Mouse (Mus musculus): ENCODE results near the gene Brd3os.

Brd3os gene

DNA sequence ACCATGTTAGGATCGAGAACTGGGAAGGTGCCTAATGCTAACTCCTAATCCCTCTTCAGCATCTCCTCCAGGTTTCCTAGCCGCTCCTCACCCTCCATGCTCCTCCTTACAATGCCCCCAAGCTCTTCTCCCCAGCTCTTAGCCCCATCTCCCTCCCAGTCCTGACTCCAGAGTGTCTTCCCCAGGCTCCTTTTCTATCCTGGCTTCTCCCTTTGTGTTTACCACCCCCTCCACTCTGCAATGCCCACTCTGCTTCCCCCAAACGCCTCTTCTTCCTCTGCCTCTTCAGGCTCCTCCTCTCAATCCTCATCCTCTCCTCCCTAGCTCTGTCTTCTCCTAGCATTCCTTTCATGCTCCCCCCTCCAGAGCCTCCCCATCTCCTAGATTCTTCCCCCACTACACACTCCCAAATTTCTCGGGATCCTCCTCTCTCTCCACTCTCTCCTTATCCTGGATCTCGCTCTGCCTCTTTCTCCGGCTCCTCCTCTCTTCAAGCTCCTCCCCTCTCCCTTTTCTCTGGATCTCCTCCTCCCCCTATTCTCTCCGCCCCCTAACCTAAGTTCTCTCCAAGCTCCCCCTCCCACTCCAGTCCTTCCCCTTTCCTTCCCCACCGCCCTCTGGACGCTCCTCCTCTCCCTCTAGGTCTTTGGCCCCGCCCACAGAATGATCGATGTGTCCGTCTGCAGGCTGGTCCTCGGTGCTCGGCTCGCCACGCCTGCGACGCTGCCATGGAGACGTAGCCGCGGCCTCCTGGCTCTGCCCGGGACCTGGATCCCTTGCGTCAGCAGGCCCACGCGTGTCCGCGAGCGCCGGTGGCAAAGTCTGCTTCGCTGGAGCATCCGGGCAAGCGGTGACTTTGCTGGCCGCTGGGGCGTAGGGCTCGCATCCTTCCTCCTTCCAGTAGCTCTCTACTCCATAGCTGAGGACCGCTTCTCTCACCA lies at the start of gene Brd3os:
Gene Brd3os, plus strand, starts transcription at position 558 of the 941 bp plus-strand sequence.
- DNase-seq (ENCODE audit: low spot score in 2 of 2), result peak; percentile 74 to 83

DNA sequence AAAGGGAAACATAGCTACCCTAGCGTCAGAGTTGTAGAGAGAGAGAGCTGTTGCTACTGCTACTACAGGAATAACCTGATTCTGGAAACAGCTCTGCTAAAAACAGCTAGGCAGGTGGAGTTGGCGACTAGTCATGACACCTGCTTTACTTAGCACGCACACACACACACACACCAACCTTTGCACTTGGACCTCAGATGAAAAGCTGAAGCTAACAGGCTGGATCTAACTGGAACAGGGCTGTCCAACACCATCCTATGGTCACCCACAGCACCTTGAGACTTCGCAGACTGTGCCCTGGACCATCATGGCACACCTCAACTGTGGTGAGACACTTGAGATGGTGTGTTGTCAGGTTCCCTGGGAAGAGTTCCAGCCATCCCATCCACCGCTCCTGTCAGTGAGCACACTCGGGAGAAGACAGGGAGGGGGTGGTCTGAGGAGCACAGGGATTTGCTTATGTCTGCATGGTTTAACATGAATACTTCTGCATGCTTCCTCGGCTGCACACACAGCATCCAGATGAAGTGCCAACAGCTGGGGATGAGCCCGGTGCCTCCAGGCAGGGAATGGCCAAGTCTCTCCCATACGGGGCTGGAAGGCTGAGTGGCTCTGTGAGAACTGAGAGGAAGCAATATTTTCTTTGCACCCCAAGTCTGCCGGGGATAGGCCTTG lies 47.8 kb upstream of the Brd3os start:
- no peak for DNase-seq (ENCODE audit: low spot score in 2 of 2)

DNA sequence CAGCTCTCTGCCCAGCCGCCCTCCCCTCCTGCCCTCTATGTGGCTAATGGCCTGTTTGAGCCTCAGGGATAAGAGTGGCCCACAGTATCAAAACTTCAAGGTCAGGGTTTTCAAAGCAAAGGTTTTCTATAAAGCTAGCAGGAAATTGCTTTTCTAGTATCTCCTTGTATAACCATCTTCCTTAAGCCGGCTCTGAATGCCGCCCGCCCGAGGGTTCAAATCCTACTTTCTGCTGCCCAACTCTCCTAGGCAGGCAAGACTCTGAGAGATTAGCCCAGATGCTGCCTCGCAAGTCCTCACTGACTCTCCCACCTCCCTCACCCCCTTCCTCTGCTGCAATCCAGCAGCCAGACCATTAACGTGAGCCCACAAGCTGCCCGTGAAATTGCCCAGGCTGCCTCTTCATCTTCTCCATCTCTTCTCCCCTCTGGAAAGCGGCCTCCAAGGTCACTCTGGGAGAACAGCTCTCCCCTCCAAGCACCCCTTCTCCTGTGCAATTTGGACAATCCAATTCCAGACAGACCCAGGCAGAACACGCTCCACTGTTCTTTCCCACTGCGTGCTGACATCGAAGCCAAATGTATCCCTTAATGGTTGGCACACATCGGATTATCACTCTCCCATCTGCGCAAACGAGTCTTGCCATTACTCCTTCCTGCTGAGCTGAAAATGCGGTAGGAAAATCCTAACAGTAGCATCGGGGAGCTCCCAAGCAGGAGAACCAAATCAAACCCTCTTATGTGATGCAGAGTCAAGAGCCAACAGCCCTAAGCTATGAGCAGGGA lies 45.3 kb upstream of the Brd3os start:
- DNase-seq (ENCODE audit: low spot score in 2 of 2), result no peak

DNA sequence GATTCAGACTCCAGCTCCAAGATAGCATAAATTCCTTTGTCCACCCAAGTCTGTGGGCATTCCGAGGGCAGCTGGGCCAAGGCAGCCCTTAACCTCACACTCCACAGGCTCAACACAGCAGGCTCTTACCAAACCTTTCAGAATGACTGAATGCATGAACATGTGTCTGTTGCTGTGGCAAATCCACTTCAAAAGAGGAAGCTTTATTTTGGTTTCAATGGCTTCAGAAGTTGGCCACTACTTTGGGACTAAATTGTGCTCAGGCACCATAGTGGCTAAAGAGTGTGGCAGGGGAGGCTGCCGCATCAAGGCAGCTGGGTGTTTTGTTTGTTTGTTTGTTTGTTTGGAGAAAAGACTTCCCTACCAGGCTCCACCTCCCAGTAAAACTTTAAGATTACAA lies 42.0 kb upstream of the Brd3os start:
- no peak for DNase-seq (ENCODE audit: low spot score in 2 of 2)

DNA sequence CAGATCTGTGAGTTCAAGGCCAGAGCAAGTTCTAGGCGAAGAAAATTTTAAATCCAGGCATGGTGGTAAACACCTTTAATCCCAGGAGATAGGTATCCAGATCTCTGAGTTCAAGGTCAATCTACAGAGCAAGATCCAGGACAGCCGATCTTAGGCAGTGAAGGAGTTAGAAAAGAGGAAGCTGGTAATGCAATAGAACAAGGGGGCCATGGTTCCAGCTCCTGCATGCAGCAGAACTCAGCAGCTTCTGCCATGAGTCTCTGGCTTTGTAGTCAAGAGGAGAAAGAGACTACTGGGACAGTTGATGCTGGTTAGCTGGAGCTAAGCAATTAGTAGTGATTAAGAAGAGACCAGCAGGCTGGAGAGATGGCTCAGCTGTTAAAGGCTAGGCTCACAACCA lies 40.6 kb upstream of the Brd3os start:
- no peak for DNase-seq (ENCODE audit: low spot score in 2 of 2)

DNA sequence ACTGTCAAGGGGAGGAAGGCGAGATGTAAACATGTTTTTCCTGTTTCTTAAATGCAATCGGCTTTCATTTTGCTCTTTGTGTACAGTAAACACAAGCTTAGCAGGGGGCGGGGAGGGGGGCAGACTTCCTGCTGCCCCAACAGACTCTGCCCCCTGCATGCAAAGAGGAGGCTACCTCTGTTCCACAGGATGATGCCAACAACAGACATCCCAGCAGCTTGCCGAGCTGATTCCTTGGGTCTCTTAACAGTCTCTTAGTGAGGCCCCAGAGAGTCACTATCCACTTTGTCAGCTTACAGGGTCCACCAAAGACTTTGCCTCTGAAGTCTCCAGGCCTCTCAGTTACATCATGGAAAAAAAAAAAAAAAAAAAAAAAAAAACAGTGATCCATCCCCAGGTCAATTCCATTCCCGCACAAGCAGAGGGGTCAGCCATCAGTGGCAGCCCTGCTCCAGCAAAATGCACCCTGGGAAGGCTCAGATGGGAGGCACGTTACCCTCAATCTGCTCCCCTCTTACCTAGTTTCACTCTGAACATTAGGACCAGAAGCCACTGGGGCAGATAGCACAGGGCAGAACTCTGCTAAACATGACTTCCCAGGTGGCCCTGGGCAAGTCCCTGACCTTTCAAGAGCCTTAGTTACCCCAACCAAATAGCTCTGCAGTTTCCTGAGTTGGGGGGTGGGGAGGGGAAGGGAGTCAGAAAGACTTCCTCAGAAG lies 37.6 kb upstream of the Brd3os start:
- peak; percentile 75 to 76 for DNase-seq (ENCODE audit: low spot score in 2 of 2)

DNA sequence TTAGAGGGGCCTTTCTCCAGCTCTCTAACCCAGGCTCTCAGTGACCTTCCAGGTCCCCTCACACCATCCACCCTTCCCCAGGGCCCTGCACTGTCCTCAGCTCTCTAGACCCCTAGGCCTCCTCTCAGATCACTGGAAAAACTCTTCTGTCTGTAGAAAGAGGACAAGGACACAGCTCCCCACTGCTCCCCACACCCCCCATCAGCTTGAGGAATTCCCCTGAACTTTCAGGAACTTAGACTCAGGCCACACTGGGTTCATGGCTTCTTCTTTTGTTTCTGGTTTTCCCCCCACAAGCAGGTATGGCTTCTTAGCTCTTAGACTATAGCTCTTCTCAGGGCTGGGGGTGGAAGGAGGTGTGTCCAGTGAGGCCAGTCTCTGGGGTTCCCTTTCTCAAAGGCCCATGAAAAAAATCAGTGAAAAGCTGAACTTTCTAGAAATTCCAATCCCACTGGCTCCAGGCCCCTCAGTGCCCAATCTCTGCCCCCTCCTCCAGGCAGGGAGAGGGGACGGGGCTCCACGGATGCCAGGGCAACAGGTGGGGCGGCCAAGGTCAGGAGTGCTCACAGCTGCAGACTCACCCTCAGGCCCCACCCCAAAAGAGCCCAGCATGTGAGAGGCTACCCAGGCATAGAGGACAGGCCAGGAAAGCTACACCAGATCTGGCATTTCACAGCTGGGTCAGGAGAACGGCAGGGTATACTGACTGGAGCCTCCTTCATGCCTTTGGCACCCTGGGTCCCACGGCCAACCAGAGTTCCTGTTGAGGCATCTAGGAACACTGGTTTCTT lies 36.8 kb upstream of the Brd3os start:
- DNase-seq (ENCODE audit: low spot score in 2 of 2), result peak; percentile 73 to 79

DNA sequence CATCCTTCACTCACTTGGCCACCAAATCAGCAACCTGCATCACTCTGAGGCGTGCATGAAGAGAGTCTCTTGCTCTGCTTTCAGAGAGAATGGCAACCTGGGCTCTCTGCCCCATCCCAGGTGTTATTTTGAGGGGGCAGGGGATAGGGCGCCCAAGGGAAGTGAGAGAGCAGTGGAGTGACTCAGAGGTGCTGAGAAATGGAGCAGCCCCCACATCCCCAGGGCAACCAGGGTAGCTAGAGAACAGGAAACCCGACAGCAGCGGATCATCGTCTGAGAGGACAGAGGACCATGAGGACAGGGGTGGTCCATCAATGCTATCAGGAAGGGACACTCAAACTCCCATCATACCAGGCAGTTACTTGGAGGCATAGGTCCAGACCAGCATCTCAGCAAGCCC lies 35.2 kb upstream of the Brd3os start:
- DNase-seq (ENCODE audit: low spot score in 2 of 2), result peak; percentile 79 to 80

DNA sequence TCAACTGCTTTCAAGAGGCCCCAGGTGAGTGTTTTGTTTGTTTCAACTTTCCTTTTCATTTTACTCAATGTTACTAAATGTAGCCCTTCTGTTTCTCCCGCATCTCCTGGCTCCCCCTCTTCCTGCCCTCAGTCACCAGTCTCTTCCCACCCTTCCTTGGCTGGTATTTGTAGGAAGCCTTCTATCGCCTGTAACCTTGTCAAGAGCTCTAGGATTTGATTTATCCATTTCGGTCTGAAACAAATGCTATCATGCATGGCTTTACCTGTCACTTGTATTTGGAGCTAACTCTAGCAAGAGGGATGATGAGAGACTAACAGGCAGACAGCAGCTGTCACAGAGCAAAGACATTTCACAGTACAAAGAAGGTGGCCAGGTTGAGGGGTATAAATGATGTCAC lies 33.9 kb upstream of the Brd3os start:
- DNase-seq (ENCODE audit: low spot score in 2 of 2), result no peak

DNA sequence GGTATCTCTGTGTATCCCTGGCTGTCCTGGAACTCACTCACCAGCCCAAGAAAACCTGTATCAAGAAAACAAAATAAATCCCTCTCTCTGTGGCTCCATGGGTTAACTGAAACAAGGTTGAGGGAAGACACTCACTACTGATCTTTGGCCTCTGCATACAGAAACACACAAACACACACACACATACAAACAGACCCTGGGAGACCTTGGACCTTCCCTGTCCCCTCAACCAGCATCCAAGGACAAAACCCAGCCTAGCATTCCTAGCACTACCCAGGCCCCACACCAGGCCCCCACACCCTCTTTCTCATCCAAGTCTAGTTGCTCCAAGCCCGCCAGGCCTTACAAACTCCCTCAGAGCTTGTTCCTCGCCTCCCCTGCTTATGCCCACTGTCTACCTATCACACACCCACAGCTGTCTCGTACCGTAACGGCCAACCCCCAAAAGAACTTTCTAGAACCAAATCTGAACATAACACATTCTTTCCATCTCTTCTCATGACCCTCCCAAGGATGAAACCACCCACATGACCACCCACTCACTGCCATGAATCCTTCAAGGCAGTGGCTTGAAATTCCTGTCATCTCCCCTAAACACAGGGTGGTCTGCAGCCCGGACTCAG lies 31.5 kb upstream of the Brd3os start:
- DNase-seq (ENCODE audit: low spot score in 2 of 2), result no peak

DNA sequence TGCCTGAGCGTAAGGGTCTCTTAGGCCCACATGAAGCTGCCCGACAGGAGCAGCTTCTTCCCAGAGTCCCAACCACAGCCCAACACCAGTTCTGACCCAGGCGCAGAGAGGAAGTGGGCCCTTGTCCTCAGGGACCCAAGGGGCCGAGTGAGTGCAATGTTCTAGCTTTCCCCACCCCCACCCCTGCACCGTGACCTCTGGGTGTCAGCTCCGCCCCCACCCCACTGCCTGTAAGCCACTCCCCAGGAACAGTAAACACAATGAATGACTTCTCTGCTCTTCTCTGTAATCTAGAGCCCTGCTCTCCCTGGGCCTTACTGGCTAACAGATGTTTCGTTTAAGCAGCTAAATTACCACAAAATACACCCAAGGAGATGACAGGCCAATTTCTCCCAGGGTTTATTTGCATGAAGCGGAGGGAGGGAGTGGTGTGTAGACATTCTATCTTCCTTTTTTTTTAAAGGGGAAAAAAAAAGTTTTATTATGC lies 30.4 kb upstream of the Brd3os start:
- peak; percentile 74 to 81 for DNase-seq (ENCODE audit: low spot score in 2 of 2)

DNA sequence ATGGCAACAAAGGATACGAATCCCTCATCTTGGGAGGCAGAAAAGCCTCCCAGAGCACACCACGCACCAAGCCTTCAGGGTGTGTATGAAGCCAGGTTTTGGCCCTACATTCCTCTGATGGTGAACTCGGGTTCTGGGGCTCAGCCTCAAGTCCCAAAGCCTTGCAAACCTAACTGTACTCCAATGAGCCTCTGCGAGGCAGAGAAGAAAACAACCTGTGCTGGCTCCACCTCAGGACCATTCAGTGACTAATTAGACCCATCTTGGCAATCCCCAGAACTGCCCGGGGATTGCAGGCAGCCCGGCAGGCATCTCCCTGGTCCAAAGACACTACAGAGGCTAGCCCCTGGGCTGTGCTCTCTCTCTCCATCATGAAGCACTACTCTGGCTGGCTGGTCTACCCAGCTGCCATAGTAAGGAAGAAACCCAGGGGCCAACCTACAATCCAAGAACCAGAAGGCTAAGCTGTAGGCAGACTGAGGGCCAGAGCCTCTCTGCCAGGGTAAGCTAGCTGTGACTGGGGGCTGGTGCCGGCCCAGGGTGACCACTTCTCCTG lies 29.8 kb upstream of the Brd3os start:
- no peak for DNase-seq (ENCODE audit: low spot score in 2 of 2)

DNA sequence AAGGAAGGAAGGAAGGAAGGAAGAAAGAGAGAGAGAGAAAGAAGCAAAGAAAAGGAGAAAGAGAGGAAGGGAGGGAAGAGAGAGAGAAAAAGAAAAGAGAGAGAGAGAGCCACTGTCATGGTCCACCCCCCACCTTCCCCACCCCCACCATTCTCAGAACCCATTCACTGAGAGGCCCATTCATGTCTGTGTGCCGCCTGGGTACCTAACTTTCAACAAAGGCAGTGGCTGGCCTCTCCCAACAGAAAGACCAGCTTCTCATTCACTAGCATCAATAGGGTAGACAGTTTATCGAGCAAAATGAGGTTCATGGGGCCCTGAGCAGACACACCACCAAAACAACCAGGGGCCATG lies 28.6 kb upstream of the Brd3os start:
- no peak for DNase-seq (ENCODE audit: low spot score in 2 of 2)

DNA sequence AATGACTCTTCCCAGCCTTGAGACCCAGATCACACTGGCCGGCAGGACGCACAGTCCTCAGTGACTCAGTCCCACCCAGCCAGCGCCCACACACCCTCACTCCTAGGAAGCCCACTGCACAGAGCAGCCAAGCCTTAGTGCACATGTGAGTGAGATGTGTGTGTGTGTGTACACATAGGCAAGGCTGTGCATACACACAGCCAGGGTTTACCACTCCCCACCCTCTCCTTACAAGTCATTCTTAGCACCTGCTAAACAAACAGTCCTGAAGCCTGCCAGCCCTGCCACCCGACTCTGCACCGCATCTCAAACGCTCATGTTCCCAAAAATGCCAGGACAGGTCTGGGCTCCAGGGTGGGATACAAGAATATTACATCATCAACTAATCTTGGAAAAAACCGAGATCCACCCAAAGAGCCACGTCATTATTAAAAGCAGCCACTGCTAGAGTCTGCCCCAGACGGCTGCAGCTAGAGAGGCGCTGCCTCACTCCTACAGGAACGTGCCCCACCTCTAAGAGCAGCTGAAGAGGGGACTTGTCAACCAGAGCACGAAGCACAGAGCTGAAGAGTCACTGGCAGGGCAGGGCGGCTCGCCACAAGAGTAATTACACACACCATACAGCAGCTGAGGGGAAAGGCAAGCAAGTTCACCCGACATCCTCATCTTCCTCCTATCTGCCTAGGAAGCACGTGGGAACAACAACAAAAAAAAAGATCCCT lies 28.0 kb upstream of the Brd3os start:
- DNase-seq (ENCODE audit: low spot score in 2 of 2), result peak in 1 of 2 experiments; percentile 55

DNA sequence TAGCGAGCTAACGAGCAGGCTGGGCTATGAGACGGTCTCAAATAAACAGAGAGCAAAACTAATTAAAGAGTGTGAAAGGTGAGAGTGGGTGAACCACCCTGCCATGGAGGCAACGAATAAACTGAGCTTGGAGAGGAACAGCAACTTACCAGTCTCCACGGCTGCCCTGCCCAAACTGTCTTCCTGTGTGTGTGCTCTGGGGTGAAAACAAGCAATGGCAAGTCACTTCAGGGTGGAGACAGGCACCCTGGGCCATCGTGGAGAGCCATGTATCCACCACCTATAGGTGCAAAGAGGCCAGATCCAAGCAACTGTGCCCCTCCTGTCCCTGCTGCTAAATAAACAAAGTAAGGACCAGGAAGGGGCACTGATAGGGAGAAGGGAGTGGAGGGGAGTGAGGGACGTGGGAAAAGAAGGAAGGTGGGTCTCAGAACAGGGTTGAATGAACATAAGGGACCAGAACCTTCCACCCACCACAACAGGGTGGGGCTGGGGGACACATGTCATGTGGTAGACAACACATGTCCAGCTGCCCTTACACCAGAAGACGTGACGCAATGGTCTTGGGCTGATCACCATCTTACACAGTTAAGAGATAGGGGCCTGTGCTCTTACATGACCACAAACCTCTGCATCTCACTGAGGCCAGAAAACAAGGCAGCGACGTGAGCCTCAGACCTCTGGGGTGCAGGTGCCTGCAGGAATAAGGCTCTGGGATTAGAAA lies 26.9 kb upstream of the Brd3os start:
- peak; percentile 72 to 75 for DNase-seq (ENCODE audit: low spot score in 2 of 2)

DNA sequence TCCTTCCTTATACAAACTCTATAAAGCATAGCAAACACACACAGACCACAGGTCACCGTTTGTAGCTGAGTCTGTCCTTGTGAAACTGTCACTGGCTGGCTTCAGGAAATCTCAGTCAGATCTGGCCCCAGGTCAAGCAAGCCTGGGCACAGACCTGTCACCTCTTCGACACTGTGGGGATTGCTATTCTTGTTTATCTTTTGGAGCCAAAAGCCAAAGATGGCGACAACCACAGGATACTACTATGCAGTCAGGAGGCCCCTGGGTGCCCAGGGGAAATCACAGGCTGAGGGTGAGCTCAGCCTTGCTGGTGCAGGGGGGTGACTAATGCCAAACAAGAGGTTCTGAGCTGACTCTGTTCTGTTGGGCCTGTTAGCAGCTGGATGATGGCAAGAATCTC lies 25.7 kb upstream of the Brd3os start:
- no peak for DNase-seq (ENCODE audit: low spot score in 2 of 2)

DNA sequence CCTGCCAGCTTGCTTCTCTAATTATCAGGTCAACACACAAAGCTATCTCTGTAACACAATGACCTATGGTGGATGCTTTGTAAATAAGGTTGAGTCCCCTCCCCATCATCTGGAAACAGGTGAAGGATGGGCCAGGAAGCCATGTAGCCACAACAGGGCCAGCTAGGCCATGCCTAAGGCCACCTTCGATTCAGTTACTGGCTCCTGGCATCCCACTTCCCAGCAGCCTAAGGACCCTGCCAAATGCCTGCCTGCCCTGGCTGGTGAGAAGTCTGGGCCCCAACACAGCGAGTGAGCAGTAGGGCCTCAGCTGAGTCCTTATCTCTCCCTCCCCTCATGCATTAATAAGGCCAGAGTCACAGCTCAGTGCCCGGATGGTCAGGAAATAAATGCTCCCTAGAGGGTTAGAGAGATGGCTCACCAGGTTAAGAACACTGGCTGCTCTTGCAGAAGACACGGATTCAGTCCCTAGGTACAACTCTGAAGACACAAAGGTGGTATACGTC lies 24.4 kb upstream of the Brd3os start:
- DNase-seq (ENCODE audit: low spot score in 2 of 2), result no peak

DNA sequence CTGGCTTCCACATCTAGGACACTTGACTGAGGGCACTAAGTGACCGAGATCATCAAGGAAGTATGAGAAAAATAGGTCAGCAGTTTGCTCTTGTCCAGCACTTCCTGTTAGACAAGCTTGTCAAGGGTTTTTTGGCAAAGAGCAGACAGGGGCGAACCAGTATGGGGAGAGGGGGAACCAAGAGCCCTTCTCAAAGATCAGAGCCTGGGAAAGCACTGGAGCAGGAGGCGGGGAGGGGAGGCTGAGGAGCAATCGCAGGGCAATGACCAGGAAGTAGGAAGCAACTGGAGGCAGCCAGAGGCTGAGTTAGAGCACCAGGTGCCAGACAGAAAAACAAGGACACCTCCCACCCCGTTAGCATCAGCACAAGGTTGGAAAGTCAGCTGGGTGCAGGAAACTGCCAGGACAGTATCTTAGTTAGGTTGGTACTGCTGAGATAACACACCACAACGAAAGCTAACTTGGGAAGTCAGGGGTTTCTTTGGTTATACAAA lies 23.5 kb upstream of the Brd3os start:
- DNase-seq (ENCODE audit: low spot score in 2 of 2), result no peak

Measured in spleen, postnatal 36 days (tissue).